Mouse (Mus musculus) G1E (cell line): Measurements from ENCODE around the gene Ext2.

ENCODE experiments used
- CTCF ChIP-seq: IDR thresholded peaks from 2 replicates; pipeline ENCODE4 v1.5.1; 2012; ENCODE audit warnings: low read depth, low read length, inconsistent platforms, mixed read lengths
- GATA1 ChIP-seq: IDR thresholded peaks from 2 replicates; pipeline ENCODE4 v1.6.1; 2012; ENCODE audit warnings: borderline replicate concordance, low read length, inconsistent platforms, mixed read lengths
- TAL1 ChIP-seq: conservative IDR thresholded peaks from 2 replicates; pipeline ENCODE4 v1.6.1; 2012; ENCODE audit warnings: low read depth, low read length, inconsistent platforms, mixed read lengths

DNA sequence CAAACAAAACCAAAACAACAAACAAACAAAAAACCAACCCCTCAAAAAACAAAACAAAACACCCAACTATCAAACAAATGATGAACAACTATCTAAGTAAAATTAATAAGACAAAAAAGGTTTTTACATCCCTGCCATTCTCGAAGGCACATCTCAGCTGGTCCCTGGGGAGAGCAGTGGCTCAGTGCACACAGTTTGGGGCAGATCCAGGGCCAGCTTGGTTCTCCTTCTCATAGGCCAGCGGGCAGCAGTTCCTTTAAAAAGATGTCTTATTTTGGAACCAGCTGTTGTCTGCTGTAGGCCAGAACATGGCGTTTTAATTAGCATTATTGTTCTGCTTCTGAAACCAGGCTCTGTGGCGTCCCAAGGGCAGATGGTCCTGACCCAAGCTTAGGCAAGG, 129.3 kb downstream of the Ext2 start:
- TF ChIP-seq TAL1 = no peak
- no peak for TF ChIP-seq CTCF
- no peak for TF ChIP-seq GATA1
